Mouse (Mus musculus) layer of hippocampus, postnatal 36 days (tissue): ENCODE measurements at regions not wholly inside any gene's neighbourhood (a gene's known extent, or its start where the extent isn't known, plus 50 kb on each side); places are given as distances from the start of the nearest gene placed in this dataset.

ENCODE experiments used
- DNase-seq, 2 experiments: peaks; one replicate each; pipeline ENCODE4 v3.0.0; 2022

DNA sequence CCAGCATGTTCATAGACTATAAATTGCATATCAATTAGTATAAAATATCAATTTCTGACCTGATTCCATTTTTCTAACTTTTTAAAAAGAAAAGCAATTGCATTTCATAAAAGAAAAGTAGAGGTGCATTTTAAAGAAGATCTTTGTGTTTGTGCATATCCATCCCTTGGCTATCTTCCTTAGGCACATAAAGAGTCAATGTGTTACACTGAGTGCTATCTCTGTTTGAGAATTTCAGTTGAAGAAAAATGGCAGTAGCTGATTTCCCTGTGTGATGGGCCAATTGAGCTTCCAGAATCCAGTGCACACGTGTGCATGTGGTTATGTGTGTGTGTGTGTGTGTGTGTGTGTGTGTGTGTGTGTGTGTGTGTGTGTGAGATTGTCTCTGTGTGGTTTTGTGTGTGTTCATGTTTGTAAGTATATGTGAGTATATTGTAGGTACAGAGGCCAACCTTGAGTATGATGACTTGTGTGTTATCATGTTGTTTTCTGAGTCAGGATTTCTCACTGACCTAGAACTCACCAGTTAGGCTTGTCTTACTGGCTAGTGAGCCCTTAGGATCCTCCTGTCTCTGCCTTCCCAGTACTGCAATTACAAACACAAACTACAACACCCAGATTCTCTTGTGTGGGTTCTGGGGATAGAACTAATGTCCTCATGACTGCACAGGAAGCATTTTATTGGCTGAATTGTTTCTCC is 249.6 kb downstream of the Cdk5rap2 start:
- DNase-seq: no peak

DNA sequence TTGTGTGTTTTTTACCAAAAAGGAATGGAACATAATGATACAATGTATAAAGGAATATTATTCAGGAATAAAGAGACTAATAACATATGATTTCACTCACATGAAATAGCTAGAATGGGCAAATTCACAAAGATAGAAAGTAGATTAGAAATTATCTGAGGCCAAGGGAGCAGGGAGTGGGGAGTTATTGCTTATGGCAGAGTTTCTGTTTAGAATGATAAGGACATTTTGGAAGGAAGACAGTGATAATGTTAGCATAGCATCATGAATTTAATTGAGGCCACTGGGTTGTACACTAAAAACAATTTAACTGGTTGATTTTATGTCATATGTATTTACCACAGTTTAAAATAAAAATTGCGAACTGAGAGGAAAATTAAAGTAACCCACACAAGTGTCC is 250.2 kb downstream of the Cdk5rap2 start:
- no peak for DNase-seq

DNA sequence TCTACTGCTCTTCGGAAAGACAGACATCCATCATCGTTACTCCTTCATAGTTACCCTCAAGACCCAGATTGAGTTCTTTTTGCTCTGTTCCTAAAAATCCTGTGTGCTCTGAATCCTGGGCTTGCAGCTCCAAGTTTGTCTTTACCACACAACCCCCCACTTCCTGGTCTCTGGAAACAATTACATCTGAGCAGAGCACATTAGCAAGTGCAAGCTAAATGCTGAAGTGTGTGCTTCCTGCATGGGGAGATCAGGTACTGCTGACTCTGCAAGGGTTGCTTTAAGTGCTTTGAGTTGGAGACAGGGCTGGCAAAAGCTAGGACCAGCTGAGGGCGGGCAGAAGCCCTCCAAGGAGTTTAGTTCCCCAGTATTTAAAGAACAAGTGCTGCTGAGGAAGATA is 257.1 kb downstream of the Cdk5rap2 start:
- DNase-seq: no peak

DNA sequence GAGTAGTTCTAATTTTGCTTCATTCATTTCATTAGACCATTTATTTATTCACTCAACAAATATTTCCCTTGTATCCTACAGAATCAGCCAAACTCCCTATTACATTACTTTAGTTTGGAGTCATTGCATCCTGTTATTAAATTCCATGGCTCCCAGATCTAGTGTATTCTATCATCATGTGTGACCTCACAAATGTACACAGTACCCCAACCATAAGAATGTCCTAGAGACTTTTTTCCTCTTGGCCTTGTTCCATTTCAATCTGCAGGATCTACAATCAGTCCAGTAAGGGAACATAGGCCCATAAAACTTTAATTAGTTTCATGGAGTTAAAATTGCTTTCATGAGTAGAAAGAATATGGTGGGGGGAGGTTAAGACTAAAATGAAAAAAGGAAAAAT is 301.2 kb downstream of the Cdk5rap2 start:
- DNase-seq: no peak

DNA sequence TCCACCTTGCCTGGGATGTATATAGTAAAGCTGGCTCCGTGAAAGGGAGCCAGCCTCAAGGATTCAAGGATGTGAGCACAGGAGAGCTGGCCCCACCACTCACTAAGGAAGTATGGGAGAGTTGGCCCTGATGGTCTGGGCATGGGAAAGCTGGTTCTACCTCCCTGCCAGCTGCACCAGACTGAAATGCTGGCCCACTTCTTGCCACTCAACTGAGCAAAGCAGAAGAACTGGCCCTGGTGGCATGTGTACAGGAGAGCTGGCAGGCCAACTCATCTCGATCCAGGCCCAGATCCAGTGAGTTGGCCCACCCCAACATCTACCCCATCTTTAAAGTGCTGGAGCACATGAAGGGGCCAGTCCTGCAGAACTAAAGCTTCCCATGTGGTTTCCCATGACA is 304.5 kb downstream of the Cdk5rap2 start:
- no peak for DNase-seq

DNA sequence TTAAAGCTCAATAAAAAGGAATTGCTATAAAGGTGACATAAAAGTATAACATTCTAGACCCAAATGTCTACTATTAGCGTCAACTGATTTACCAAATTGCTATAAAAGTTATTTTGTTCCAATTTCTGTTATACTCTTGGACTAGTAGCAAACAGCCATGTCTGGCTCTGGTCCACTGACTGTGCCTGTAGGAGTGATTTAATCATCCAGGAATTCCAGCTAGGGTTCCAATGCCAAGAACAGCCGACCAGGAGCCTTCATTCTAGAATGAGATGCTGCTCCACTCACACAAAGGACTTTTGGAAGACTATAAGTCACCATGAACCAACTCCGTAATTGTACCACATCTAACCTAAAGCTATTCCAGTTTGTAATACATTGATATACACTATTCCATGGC is 312.9 kb downstream of the Cdk5rap2 start:
- peak in 1 of 2 experiments; percentile 6 for DNase-seq

DNA sequence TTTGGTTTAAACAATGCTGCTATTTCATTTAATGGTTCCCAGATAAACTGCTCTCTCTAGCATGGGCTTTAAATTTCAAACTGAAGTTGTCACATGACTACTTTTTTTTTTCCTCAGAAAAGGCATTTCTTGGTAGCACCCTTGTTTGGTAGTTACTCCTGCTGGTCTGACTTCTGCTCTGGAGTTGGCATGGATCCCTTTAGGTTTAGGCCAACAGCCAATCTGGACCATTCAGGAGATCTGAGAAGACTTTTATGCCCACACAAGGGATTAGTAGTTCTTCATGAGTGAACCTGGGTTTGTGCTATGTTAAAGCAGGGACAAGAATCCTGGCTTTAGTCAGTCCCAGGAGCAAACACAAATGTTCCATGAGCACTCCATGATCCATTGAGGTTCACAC is 332.0 kb downstream of the Cdk5rap2 start:
- DNase-seq: no peak

DNA sequence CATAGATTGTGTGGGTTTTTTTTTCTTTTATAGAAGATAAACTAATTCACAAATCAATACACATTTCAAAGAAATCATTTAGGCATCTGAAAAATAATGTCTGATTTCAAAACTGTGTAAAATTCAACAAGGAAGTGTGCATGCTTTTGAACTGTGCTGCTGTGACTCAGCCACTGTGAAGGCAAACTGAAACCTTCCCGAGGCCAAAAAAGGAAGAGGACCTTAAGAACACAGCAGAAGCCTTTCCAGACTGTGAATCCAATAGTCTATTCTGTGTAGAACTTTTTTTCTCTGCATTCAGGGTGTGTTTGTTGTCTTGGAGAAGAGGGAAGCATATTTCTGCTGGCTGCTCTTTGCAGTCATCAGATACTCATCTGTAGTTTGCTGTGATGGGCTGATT is 347.7 kb downstream of the Cdk5rap2 start:
- no peak for DNase-seq

DNA sequence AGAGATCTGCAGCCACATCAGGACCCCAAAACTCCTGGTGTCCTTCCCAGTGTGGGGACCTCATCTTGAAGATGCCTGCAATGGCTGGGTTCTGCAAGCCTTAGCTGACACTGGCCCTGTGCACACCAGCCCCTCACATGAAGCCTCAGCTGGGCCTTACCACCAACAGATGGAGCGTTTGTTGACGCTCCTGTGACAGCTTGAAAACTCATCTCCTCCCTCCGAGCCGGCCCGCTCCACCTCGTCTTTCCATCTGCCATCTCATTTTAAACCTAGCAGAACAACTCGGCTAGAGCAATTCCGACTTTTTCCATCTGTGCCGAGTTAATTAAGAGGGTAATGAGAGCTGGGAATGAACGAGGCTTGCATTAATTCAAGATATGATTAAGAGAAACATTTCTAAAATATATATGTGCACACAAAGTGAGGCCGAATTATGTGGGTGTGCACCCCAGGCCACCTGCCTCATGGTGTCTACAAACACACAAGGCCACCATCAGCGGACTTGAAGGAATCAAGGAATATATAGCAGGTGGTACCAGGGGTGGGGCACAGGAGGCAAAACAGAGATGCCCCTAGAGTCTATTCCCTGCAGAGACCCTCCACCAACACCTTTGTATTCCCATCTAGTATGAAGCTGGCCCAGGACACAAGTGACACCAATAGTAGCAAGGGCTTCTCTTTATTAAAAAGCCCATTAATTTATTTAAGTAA is 351.3 kb downstream of the Cdk5rap2 start:
- peak; percentile 81 to 82 for DNase-seq

DNA sequence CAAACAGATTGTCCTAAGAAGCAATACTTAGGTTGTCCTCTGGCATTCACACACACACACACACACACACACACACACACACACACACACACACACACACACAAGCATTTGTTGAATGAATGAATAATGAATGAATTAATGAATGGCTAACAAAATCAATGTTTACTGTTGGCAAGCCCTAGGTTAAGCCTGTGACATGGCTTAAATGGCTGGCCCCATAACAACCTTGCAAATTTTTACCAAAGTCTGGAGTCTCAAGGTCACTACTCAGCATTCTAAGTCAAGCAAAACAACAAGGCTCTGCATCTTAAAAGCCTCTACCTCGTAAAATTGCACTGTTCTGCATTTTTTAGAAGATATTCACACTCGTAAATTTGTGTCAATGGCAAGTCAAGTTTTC is 357.1 kb downstream of the Cdk5rap2 start:
- DNase-seq: no peak

DNA sequence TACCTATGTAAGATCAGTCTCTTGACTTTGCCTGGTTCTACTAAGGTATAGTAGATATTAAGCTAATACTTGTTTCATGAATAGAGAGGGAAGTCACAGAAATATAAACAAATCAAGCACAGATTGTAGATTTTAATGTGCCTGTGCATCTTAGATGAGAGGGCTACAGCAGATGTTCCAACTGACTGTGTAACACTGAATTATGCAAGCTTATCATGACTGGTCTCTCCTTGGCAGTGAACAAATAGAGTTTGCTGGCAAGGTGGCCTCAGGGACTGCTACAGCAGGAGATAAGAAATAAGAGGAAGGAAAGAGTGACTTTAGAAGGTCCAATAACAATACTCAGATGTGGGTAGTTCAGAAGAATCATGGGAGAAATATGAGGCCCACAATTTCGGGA is 372.0 kb downstream of the Cdk5rap2 start:
- no peak for DNase-seq

DNA sequence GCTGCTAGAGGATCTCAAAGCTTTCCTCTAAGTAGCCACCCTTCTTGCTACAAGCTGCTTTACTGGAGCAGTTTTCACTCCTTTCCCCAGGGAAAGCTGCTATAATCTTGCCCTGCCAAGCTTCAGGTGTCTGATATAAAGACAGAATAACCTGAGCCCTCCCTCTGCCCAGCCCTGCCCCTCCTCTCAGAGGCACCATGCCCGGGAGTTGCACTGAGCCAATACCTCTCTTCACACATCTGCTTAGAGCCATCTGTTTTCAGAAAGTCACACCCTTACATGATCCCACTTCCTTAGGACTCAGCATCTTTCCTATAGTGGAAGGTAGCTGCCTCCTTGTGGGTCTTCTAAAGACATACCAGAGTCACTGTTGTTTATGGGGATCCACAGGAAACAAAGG is 374.3 kb downstream of the Cdk5rap2 start:
- no peak for DNase-seq

DNA sequence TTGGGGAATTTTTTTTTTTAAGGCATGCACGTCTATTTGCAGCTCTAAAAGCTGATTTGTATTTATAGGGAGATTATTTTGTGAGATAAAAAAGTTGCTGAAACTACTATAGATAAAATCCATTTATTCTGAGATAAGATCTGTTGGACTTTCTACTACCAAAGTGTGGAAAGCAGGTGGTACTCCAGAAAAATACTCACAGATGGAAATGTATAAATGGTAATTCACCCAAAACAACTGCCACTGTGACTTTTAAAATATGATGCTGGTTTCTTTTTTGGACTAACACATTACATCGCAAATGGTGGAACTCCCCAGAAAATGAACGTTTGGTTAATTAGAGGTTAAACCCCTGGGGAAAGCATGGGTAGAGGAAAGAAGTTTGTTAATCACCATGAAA is 377.7 kb downstream of the Cdk5rap2 start:
- no peak for DNase-seq

DNA sequence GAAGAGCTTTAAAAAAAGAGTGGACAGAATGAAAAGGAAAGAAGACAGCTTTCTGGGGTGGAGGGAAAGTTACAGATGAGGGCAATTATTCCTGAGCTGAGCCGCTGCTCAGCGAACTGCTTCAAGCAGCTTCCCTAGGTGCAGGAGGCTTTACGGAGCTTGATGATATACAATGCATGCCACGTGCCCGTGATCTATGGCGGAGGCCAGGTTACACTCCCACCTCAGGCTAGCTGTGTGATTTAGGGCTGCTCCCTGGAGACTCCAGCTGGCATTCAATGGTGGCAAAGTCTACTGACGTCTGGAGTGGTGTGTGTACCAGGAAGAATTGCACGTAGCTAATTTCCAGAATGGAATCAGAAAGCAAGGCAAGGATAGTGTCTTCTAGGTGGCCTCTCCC is 383.4 kb downstream of the Cdk5rap2 start:
- no peak for DNase-seq

DNA sequence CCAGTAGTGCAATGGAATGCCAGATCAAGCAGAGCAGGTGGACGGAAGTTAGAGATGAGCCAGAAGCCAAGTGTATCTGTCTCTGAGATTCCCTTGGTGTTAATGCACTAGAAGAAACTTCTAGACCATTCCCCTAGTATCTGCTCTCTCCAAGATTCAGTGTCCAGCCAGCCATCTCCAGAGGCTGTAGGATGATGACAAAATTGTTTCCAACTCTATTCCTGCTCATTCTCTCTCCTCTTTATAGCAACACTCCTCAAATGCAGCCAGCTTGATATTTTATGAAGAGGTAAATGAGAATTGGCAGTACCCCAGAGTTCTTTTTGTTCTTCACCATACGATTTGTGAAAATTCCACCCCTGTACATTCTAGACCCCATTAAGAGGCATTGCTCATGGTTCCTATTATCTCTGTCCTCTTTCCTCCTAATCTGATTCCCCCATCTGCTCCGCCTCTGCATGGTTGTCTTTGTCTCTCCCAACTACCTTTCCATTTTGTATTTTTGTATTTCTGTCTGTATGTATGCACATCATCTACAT is 385.3 kb downstream of the Cdk5rap2 start:
- no peak for DNase-seq

DNA sequence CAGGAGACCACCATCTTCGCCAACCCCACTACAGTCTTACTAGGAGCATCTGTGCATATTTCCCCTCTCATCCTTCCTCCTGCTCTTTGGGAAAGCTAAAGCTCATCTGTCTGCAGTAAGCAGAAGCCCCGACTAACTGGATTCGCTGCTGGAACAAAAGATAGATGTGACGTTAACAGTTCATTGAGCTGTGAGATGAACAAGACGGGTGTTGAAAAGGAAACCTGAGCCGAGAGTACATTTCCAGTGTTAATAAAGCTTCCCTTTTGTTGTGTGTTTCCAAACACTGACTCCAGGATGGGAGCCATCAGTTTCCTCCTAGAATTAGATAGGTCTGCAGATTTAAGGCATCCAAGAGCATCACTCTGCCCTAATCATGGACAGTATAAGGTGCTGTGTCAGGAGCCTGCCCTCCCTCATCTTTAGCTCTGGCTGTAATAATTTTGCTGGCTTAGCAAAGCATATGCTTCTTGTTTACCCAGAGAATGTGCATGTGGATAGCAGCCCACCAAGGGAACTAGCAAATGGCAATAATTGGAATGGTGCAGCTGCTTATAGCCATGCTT is 389.3 kb downstream of the Cdk5rap2 start:
- DNase-seq: no peak

DNA sequence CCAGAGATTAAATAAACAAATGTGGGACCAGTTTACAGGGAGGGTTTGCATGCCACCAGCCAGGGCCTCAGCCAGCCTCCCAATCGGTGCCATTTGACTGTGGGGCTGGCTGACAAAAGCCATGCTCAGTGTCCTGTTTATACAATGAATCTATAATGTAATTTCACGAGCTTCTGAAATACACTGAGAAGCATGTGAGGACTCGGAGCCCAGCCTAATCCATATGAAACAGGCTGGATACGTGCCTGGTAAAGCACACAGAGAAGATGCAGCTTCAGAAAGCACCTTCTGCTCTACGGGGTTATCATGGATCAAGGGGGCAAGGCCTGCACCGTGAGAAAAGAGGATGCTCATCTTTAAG is 398.0 kb downstream of the Cdk5rap2 start:
- no peak for DNase-seq

DNA sequence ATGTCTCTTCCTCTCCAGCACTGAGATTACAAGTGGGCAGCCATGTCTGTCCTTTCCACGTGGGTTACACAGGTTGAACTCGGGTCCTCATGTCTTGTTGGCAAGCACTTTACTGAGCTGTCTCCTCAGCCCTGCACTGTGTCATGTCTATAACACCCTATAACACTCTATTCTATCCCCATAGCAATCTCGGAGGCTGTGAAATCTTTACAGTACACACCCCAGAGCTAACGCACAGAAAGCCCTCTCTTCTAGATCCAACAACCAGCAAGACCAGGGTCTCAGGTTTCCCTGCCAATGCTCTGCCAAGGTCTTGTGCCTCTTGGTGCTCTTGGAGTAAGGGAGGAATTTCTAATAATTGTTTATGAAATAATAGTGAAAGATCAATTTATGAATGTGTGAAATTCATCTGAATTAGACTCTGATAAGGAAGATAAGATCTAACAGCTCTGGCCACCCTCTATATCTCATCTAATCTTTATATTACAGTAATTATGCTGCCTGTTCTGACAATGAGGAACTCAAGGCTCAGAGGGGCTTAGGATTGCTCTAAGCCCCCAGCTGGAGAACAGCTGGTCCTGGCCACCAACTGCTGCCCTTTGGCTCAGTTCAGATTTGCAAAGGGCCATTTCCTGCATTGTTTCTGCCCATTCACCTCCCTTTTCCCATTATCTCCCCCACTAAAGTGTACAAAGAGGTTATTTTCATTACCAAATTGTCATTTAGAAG is 398.6 kb downstream of the Cdk5rap2 start:
- DNase-seq: no peak

DNA sequence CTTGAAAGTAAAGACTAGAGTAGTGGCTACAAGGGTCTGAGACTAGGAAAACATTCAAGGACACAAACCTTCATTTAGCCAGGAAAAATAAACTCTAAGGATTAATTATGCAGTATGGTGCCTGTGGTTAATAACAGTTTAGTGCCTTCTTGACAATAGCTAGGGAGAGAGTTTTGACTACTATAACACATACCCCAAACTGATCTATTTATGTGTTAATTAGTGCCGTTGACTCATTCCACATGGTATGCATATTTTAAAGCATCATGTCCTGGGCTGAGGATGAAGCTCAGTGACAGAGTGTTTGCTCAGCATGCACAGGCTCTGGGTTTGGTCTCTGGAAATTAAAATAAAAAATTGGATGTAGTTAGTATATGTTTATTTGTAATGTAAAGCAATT is 399.8 kb downstream of the Cdk5rap2 start:
- DNase-seq: no peak

DNA sequence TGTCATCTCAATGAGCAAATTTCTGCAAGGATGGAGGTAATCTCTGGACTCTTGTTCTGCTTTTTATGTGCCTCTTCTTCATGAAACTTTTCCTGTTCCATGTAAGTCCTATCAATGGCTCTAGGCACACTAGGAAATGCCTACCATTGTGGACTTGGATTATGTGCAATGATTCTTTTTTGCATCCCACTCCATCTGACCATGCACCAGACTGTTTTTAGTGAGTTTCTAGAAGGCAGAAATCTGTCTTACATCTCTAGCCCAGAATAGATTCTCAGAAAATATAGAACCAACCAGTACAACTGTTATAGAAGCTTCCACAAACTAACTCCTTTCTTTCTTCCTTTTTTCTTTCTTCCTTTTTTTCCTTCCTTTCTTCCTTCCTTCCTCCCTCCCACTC is 405.3 kb downstream of the Cdk5rap2 start:
- DNase-seq: no peak

DNA sequence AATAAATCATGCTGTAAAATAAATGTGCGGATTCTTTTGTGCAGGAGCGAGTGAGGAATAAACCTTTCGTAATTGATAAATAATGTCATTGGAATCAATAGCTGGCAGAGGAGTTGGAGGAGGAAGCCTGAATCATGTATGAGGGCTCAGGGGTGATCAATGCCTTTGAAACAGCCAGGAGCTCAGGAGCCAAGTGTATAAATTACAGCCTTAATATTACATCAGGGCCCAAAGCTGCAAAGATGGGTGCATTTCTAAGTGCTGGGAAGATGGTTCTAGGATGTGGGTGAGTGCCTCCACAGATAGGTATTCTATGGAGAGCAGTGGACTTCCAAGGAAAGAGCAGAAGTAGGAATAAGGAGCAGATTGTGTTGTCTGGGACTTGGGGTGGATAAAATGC is 417.0 kb downstream of the Cdk5rap2 start:
- DNase-seq: no peak

DNA sequence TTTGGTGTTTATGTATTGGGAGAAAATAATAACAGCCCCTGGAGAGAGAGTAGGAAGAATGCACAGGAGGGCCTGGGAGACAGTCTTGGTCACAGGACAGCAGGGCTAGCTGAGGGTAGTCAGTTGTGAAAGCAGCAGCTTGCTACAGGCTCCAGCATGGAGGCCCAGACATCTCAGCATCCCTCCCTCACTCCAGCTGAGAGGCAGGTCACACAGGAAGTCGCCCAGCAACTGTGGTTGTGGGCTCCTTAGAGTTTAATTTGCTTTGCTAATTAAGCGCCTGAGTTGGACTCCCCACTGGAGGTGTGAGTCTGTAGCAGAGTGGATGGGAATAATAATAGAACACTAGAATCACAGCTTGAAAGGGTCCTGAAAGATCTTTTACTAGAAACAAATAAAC is 436.0 kb downstream of the Cdk5rap2 start:
- no peak for DNase-seq

DNA sequence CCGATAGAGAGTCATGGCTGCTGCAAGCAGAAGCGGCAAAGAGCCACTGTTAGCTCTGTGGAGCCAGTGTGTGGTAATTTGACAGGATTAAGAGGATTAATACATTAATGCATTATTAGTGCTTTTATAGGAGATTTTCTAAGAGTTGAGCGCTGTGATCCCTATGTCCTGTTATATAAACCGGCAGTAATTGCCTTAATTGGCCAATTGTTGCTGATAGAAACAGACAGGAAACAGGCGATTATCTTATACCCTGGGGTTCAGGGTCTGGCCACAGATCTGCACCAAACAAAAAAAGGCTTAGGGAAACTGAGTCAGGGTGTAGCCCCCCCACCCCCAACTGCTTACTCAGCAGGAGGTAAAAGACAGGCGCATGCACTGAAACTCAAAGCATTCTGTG is 436.7 kb downstream of the Cdk5rap2 start:
- no peak for DNase-seq
